ENCODE assay signal across 22 mouse cellular contexts in the genomic region with DNA sequence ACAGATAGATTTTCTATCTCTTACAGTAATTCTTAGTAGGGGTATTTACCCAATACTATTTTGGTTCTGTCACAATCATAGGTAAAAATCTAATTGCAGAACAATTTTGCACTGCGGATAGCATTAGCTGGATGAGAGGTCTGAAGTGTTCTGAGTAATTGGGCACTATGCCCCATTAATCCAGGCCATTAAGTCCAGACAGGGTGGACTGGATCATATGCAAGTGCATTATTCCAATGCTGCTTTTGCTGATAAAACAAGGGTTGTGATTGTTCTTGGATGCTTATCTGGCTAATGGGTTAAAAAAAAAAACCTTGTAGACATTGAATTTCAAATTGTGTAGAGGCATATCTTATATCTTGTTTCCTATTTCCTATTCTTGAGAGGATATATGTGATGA.
"Had no signal": no experiment of that assay in that cellular context is flagged by ENCODE, and none has a peak within 500 bp of the region (broad histone marks: within the 10 kb centered on the region; RNA-seq: fewer than 3 reads in every experiment).

No protein-coding gene starts in this region.

- H3K27ac ChIP-seq: heart, adult 2 months; heart, embryonic 13.5 days; heart, embryonic 15.5 days; hindbrain, embryonic 14.5 days; kidney, embryonic 15.5 days; kidney, postnatal 0 days; limb, embryonic 10.5 days; limb, embryonic 12.5 days; liver, embryonic 13.5 days; liver, embryonic 15.5 days had no signal

- H3K27me3 ChIP-seq: heart, embryonic 13.5 days; heart, embryonic 15.5 days; kidney, embryonic 15.5 days; limb, embryonic 12.5 days; liver, embryonic 13.5 days; liver, embryonic 15.5 days had no signal

- H3K4me3 ChIP-seq: heart, adult 2 months; heart, embryonic 13.5 days; heart, embryonic 15.5 days; kidney, embryonic 15.5 days; limb, embryonic 10.5 days; limb, embryonic 12.5 days; liver, embryonic 13.5 days; liver, embryonic 15.5 days had no signal

- H3K36me3 ChIP-seq: heart, embryonic 13.5 days; heart, embryonic 15.5 days; kidney, embryonic 15.5 days; limb, embryonic 10.5 days; limb, embryonic 12.5 days; liver, embryonic 13.5 days; liver, embryonic 15.5 days had no signal

- DNase-seq: gastrocnemius, postnatal 14 days; gastrocnemius, postnatal 36 days; heart, adult 11 months; heart, adult 2 months; heart, postnatal 14 days; heart, postnatal 36 days; kidney, adult 11 months; kidney, adult 2 months; kidney, adult 9 months; kidney, postnatal 14 days; kidney, postnatal 36 days; layer of hippocampus, adult 9-11 months; liver; liver, embryonic 13.5 days had no signal

- H3K4me1 ChIP-seq: heart, embryonic 13.5 days; heart, embryonic 15.5 days; kidney, embryonic 15.5 days; limb, embryonic 10.5 days; limb, embryonic 12.5 days; liver, embryonic 13.5 days; liver, embryonic 15.5 days had no signal
